Mouse (Mus musculus): ENCODE results near the gene Enpep. TPM values are rescaled to one million over a fixed set of nuclear protein-coding genes. Genes with fewer than 3 reads are reported as not detected.

Enpep gene
- polyA plus RNA-seq, 1 experiment from 2014 or later, result 0.08 TPM

DNA sequence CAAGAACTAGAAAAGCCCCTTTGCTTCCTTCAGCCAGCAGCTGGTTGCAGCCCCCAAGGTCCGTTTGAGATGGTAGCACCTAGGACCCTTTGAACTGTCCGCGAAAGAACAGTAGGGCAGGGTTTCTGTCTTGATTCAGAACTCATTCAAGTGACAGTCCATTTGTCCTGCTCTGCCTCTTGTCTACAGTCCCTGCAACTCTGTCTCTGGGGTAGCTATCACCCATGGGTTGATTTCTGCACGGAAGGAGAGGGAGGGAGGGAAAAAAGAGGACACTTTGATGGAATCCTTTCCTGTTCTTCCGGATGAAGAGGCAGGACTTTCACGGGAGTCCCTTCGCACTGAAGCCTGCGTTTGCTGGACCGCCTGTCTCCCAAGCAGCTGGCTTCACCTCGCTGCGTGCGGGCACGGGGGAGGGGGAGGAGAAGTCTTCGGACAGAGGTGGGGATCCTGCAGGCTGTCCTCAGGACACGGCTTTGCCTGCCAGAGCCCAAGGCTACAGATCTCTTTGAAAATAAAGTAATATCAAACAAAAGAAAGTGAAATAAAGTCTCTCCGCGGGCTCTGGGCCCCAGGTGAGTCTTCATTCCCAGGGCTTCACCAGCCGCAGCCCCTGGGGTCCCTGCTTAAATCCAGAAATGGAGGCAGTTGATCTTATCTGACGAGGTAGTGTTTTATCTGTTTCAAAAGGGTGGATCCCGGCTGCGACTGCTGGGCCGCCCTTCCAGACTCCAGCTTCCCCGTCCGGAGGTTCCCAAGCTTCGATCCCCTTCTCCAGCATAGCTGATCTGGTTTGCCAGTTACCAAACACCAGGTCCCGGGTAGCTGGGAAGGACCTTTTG lies 108.3 kb downstream of the Enpep start:
- no peak overlapping the region for H3K4me3 ChIP-seq
- DNase-seq (ENCODE audit: low spot score), result peak; percentile 57
- H3K4me1 ChIP-seq (replicated peaks), result peaks cover 28% of the 10 kb centered on the region
- no peak overlapping the region for H3K27ac ChIP-seq
- WGBS, result under 1% methylated on average over 26 of the region's 26 CpGs
- no peaks in the 10 kb centered on the region for H3K9me3 ChIP-seq
- no peaks in the 10 kb centered on the region for H3K36me3 ChIP-seq
- peaks cover 100% of the 10 kb centered on the region for H3K27me3 ChIP-seq (ENCODE audit: insufficient read depth, poor library complexity, severe bottlenecking)

DNA sequence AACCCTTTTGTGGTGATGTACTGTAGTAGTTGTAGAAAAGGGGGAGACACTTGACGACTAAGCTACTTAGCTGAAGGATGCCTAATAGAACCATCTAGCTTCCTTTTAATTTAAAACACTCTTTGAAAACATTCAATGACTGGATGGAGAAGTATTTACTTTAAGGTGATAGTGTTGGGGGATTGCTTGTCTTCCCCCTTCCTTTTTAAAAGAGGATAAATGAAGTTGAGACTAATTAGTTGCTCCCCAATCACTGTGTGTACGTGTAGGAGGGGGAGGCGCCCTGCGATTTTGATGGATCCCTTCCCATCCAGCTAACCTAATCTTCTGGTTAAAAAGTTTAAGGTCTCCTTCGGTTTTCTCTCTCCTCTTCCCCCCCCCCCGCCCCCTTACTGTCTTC lies 109.1 kb downstream of the Enpep start:
- Histone ChIP-seq H3K27ac (no peak overlapping the region), H3K4me1 (replicated peaks) (peaks cover 32% of the 10 kb centered on the region), H3K9me3 (no peaks in the 10 kb centered on the region), H3K27me3 (ENCODE audit: insufficient read depth, poor library complexity, severe bottlenecking) (peaks cover 100% of the 10 kb centered on the region), H3K36me3 (no peaks in the 10 kb centered on the region), H3K4me3 (no peak overlapping the region)
- DNase-seq (ENCODE audit: low spot score), result no peak
- WGBS, result 0% methylated on average over 6 of the region's 6 CpGs

DNA sequence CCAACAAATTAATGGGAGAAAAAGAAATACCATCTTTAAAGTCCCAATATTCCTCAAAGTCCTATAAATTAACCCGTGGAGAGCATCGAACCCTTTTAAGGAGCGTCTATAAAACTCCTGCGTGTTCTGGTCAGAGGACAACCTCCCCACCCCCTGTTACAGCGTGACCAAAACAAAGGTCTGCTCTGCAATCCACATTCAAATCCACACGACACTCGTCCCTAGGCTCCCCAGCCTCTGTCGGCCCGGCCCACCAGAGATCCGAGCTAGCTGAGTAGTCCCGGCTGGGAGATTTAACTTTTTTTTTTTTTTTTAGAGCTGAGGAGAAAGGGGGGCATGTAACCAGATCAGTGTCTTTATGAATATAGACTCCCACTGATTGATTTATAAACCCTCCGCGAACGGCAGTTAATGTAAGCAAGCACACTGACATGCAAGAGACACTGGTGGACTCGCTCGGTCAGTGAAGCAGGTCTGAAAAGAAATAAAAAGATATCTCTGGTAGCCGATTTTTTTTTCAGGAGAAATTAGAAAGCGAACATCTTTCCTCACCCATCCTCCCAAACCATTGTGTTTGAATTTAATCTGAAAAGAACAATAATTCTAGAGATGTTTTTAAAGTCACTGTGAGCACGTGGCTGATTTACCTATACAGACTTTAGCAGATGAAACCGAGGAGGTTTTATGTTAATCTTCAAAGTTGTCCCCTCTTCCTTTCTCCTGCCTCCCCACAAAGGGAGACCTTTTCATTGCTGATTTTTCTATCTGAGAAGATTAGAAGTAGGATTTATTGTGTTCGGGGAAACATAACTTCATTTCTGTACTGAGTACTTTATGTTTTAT lies 109.9 kb downstream of the Enpep start:
- H3K27ac ChIP-seq, result no peak overlapping the region
- no peak for DNase-seq (ENCODE audit: low spot score)
- H3K4me3 ChIP-seq, result no peak overlapping the region
- H3K27me3 ChIP-seq (ENCODE audit: insufficient read depth, poor library complexity, severe bottlenecking), result peaks cover 100% of the 10 kb centered on the region
- WGBS, result 2% methylated on average over 21 of the region's 21 CpGs
- peaks cover 34% of the 10 kb centered on the region for H3K4me1 ChIP-seq (replicated peaks)
- no peaks in the 10 kb centered on the region for H3K36me3 ChIP-seq
- H3K9me3 ChIP-seq, result no peaks in the 10 kb centered on the region

DNA sequence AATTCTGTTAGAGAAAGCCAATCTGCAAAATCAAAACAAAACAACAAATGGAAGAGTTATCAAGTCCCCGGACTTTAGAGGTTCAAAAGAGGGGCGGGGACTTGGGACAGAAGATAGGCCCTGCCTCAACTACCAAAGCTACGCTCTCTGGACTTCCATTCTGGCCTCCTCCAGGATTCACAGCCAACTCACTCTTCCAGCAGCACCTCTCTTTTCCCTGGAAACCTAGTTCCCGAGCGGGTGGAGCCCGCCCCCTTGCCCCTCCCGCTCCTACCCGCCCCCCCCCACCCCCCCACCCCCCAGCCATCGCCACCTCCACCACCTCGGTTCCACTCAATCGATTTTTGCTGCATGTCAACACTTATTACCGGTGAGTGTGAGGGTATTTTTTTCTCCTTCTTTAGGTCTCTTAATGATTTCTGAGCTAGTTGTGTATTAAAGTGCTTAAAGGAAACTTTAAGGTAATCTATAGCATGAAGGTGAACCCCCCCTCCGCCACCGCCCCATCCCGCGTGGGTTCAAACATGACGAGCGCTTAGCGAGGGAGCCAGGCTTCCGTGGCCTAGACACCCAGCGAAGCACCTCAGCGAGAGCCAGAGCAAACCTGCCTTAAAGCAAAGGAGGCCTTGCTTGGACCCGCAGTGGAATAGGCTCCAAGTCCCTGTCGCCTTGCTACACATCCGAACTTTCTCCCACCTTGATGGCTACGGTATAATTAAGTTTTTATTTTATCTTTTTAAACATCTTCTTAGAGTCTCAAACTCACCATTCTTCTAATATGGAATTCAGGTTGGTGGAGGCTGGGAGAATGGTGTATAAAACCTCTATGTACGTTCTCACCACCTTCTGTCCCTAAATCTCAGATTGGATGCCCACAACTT lies 110.9 kb downstream of the Enpep start:
- Histone ChIP-seq H3K36me3 (no peaks in the 10 kb centered on the region), H3K27me3 (ENCODE audit: insufficient read depth, poor library complexity, severe bottlenecking) (peaks cover 100% of the 10 kb centered on the region), H3K4me3 (no peak overlapping the region), H3K9me3 (no peaks in the 10 kb centered on the region), H3K4me1 (replicated peaks) (peaks cover 32% of the 10 kb centered on the region), H3K27ac (no peak overlapping the region)
- DNase-seq (ENCODE audit: low spot score), result peak; percentile 55
- 1% methylated on average over 27 of the region's 27 CpGs for WGBS

DNA sequence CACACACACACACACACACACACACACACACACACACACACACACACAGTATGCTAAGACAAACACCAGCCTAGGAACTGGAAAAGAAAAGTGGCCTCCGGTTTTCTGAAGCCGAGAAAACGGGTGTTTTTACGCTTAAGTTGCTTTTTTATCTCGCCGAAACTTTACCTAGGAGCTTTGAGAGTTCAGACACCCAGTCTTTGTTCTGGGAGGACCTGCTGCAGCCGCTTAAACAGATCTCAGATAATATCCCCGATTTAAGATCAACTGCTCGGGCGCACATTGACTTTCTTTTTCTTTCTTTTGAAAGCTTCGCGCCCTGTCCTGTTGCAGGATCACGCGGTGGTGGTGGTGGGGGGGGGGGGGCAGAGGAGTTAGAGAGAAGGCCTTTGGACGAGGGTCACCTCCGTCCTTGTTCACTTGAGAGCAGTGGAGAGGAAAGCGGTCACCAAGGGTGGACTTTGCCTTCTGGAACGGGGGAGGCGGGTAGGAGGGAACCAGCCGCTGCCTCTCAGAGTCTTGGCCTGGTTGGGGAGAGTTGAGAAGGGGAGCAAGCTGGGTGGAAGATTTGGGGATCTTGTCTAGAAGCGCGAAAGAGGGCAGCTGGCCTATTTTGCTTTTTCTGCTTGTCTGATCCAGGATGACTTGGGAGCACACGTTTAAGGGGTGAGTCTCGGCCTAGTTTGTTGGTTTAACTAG lies 111.7 kb downstream of the Enpep start:
- H3K36me3 ChIP-seq, result no peaks in the 10 kb centered on the region
- no peak overlapping the region for H3K4me3 ChIP-seq
- H3K27me3 ChIP-seq (ENCODE audit: insufficient read depth, poor library complexity, severe bottlenecking), result peaks cover 100% of the 10 kb centered on the region
- peak; percentile 52 for DNase-seq (ENCODE audit: low spot score)
- H3K27ac ChIP-seq, result no peak overlapping the region
- peaks cover 35% of the 10 kb centered on the region for H3K4me1 ChIP-seq (replicated peaks)
- WGBS, result under 1% methylated on average over 24 of the region's 24 CpGs
- H3K9me3 ChIP-seq, result no peaks in the 10 kb centered on the region

DNA sequence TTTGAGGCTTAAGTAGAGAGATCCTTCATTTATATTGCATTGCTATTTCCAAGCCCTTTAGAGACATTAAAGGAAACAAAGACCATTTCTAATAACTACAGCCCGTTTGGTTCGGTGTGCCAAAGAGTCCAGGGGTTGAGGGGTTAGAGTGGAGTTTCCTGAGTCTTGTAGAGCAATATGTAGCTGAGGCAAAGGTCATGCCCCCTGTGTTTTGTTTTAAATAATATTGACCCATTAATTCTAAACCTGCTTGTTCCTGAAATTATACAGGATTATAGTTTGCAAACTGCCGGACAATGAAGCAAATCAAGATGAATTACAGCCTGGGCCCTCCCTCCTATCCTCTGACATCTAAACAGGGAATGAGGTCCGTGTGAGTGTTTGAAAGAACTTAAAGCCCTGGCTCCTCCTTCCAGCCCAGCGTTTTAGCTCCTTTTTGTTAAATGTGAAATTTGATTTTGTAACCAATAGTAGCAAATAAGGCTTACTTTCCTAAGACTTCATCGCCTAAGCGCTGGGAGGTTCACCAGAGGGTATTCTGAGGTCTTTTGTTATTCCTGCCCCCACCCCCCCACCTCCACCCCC lies 112.3 kb downstream of the Enpep start:
- DNase-seq (ENCODE audit: low spot score), result peak; percentile 30
- Histone ChIP-seq H3K27ac (no peak overlapping the region), H3K4me3 (no peak overlapping the region), H3K9me3 (no peaks in the 10 kb centered on the region), H3K27me3 (ENCODE audit: insufficient read depth, poor library complexity, severe bottlenecking) (peaks cover 100% of the 10 kb centered on the region), H3K4me1 (replicated peaks) (peaks cover 39% of the 10 kb centered on the region), H3K36me3 (no peaks in the 10 kb centered on the region)
- under 1% methylated on average over 7 of the region's 7 CpGs for WGBS

Other genes with a start within 250 kb of the Enpep start
- 7.1 and 21.1 TPM in 2 replicates for gene Pitx2, start 132.8 kb downstream of the Enpep start, polyA plus RNA-seq (2016; fragmentation: Nextera tagmentation; extraction: Ambion mirVana)
- gene Elovl6, start 199.6 kb upstream of the Enpep start, polyA plus RNA-seq (2016; fragmentation: Nextera tagmentation; extraction: Ambion mirVana), result 35.3 and 40.1 TPM in 2 replicates

Data from hindbrain, embryonic 10.5 days (tissue).